Mouse (Mus musculus): ENCODE measurements around the gene Wdr31.

Gene Wdr31

DNA sequence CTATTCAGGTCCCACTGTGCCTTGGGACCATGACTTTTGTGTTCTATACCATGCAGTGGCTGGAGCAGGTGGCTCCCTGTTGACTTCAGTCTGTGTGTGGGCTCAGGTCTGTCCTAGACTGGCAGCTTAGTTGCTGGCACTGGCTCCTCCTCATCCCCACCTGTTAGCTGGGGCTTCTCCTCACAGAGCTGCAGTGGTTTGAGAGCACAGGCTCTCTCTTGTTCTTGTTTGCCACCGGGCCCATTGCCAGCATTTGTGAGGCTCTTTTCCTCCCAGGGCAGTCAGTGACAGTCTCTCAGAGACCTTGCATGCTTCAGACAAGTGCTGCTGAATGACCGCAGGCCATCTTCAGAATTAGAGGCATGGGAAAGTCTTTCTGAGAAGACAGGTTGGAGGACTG, 22.0 kb upstream of the Wdr31 start:
- no peaks in the 10 kb centered on the region for H3K9me3 ChIP-seq (ENCODE audit: low read length)
- H3K36me3 ChIP-seq (ENCODE audit: insufficient read depth, low read length), result peaks cover 28% of the 10 kb centered on the region
- H3K4me3 ChIP-seq (replicated peaks; ENCODE audit: low read length), result no peak overlapping the region
- H3K27me3 ChIP-seq (ENCODE audit: insufficient read depth, low read length), result no peaks in the 10 kb centered on the region
- no peaks in the 10 kb centered on the region for H3K4me1 ChIP-seq (replicated peaks; ENCODE audit: low read depth, low read length)
- no peak for TF ChIP-seq POU5F1 (IDR thresholded peaks at IDR 0.05; ENCODE audit: borderline replicate concordance, low read length)

DNA sequence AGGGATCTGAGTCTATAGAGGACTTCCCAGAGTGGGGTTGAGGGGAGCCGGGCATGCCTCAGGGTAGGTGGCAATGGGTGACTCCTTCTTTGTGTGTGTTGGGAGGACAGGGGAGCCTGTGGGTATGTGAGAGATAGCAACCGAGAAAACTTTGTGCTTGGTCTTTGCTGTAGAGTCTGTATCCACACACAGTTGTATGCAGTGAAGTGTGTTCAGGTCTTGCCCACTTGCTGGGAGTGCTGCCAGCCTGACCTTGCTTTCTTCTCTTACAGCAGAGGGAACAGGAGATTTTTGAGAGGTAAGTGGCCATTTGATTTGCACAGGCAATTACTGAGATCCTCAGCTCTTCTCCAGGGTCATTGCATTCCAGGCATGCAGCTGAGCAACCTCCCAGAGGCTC, 17.2 kb upstream of the Wdr31 start:
- TF ChIP-seq POU5F1 (IDR thresholded peaks at IDR 0.05; ENCODE audit: borderline replicate concordance, low read length) (no peak), NANOG (IDR thresholded peaks at IDR 0.05; ENCODE audit: borderline replicate concordance, low read length) (no peak)
- peaks cover 15% of the 10 kb centered on the region for H3K4me1 ChIP-seq (replicated peaks; ENCODE audit: low read depth, low read length)
- no peaks in the 10 kb centered on the region for H3K9me3 ChIP-seq (ENCODE audit: low read length)
- H3K4me3 ChIP-seq (replicated peaks; ENCODE audit: low read length), result no peak overlapping the region
- H3K36me3 ChIP-seq (ENCODE audit: insufficient read depth, low read length), result peaks cover 11% of the 10 kb centered on the region
- no peaks in the 10 kb centered on the region for H3K27me3 ChIP-seq (ENCODE audit: insufficient read depth, low read length)

- Histone ChIP-seq H3K36me3 (ENCODE audit: insufficient read depth, low read length) (peaks cover 11% of the 10 kb centered on the region), H3K4me1 (replicated peaks; ENCODE audit: low read depth, low read length) (peaks cover 15% of the 10 kb centered on the region), H3K9me3 (ENCODE audit: low read length) (no peaks in the 10 kb centered on the region), H3K4me3 (replicated peaks; ENCODE audit: low read length) (no peak overlapping the region), H3K27me3 (ENCODE audit: insufficient read depth, low read length) (peaks cover 5% of the 10 kb centered on the region)
- TF ChIP-seq POU5F1 (IDR thresholded peaks at IDR 0.05; ENCODE audit: borderline replicate concordance, low read length), result no peak
- no peak for TF ChIP-seq NANOG (IDR thresholded peaks at IDR 0.05; ENCODE audit: borderline replicate concordance, low read length)
- TF ChIP-seq CTCF (conservative IDR thresholded peaks at IDR 0.05; ENCODE audit: low read length), result no peak
These were observed 16.5 kb upstream of the Wdr31 start for GRCm38 (mm10) chr4:62487172-62487571.

DNA sequence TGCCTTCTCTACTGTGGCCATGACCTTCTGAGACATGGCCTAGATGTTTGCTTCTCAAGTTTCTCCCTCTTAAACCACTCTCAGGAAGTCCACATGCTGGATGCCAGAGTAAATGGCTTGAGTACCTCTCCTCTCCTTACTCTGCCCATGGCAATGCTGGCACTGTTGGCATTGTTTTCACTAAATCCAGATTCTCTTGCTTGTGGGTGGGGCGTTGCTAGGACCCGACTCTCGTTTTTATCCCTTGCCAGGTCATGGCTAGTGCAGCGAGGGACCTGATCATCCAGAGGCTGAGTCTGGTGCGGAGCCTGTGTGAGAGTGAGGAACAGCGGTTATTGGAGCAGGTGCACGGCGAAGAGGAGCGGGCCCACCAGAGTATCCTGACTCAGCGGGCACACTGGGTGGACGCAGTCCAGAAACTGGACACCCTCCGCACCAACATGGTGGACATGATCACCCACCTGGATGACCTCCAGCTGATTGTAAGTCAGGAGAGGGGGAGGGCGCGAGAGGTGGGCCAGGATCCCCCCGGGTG, 15.5 kb upstream of the Wdr31 start:
- Histone ChIP-seq H3K9me3 (ENCODE audit: low read length) (no peaks in the 10 kb centered on the region), H3K4me3 (replicated peaks; ENCODE audit: low read length) (no peak overlapping the region), H3K27me3 (ENCODE audit: insufficient read depth, low read length) (peaks cover 14% of the 10 kb centered on the region), H3K36me3 (ENCODE audit: insufficient read depth, low read length) (peaks cover 11% of the 10 kb centered on the region), H3K4me1 (replicated peaks; ENCODE audit: low read depth, low read length) (peaks cover 15% of the 10 kb centered on the region)
- TF ChIP-seq CTCF (conservative IDR thresholded peaks at IDR 0.05; ENCODE audit: low read length) (no peak), NANOG (IDR thresholded peaks at IDR 0.05; ENCODE audit: borderline replicate concordance, low read length) (no peak), POU5F1 (IDR thresholded peaks at IDR 0.05; ENCODE audit: borderline replicate concordance, low read length) (no peak)

- Histone ChIP-seq H3K4me3 (replicated peaks; ENCODE audit: low read length) (no peak overlapping the region), H3K27me3 (ENCODE audit: insufficient read depth, low read length) (peaks cover 20% of the 10 kb centered on the region)
These were observed 14.9 kb upstream of the Wdr31 start for GRCm38 (mm10) chr4:62485450-62486161.

GRCm38 (mm10) chr4:62484928-62485327, 14.2 kb upstream of the Wdr31 start:
- Histone ChIP-seq H3K4me1 (replicated peaks; ENCODE audit: low read depth, low read length) (peaks cover 20% of the 10 kb centered on the region), H3K4me3 (replicated peaks; ENCODE audit: low read length) (no peak overlapping the region), H3K36me3 (ENCODE audit: insufficient read depth, low read length) (peaks cover 11% of the 10 kb centered on the region), H3K27me3 (ENCODE audit: insufficient read depth, low read length) (peaks cover 27% of the 10 kb centered on the region), H3K9me3 (ENCODE audit: low read length) (no peaks in the 10 kb centered on the region)
- no peak for TF ChIP-seq NANOG (IDR thresholded peaks at IDR 0.05; ENCODE audit: borderline replicate concordance, low read length)
- TF ChIP-seq POU5F1 (IDR thresholded peaks at IDR 0.05; ENCODE audit: borderline replicate concordance, low read length), result no peak
- no peak for TF ChIP-seq CTCF (conservative IDR thresholded peaks at IDR 0.05; ENCODE audit: low read length)

More at GRCm38 (mm10) chr4:62485450-62486161, 14.9 kb upstream of the Wdr31 start:
- Histone ChIP-seq H3K4me1 (replicated peaks; ENCODE audit: low read depth, low read length) (peaks cover 19% of the 10 kb centered on the region), H3K36me3 (ENCODE audit: insufficient read depth, low read length) (peaks cover 11% of the 10 kb centered on the region), H3K9me3 (ENCODE audit: low read length) (no peaks in the 10 kb centered on the region)
- TF ChIP-seq CTCF (conservative IDR thresholded peaks at IDR 0.05; ENCODE audit: low read length) (no peak), POU5F1 (IDR thresholded peaks at IDR 0.05; ENCODE audit: borderline replicate concordance, low read length) (no peak), NANOG (IDR thresholded peaks at IDR 0.05; ENCODE audit: borderline replicate concordance, low read length) (no peak)

DNA sequence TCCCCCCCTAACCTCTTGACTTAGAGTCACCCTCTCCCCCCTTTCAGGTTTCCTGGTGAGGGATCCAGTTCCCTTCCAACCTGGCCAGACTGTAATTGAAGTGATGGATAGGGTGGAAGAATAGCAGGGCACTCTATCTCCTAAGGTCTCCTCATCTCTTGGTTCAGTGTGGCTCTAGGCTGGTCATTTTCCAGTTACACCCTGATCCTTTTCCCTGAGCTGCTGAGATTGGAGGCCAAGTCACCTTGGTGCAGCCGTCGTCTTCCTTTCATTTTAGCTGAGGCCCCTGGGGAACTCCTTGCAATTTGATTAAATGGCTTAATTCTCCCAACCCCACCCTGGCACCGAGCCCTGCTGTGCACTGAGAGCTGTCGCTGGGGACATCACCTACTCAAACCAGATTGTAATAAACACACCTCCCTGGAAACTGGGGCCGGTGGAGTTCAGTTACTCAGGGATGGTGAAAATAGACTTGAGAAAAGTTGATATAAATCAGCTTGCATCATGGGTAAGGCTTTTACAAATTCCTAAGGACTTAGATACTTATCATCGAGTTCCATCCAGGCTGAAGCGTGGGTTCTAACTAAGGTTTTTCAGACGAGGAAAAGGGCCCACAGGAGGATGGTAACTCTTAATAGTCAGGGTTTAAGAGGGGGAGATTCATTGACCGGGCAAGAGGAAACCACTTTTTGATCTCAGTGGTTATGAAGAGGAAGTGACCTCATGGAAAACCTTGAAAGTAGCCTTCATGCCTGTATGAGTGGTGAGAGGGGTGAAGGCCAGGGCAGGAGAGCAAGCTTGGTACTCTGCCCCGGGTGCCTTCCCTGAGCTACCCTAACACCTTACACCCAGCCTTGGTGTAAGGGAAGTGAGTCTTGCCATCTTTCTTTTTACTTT, 10.3 kb upstream of the Wdr31 start:
- peaks cover 15% of the 10 kb centered on the region for H3K4me1 ChIP-seq (replicated peaks; ENCODE audit: low read depth, low read length)
- peaks cover 40% of the 10 kb centered on the region for H3K27me3 ChIP-seq (ENCODE audit: insufficient read depth, low read length)
- TF ChIP-seq POU5F1 (IDR thresholded peaks at IDR 0.05; ENCODE audit: borderline replicate concordance, low read length), result no peak
- no peak for TF ChIP-seq CTCF (conservative IDR thresholded peaks at IDR 0.05; ENCODE audit: low read length)
- no peak for TF ChIP-seq NANOG (IDR thresholded peaks at IDR 0.05; ENCODE audit: borderline replicate concordance, low read length)
- no peaks in the 10 kb centered on the region; the same call in 1 of the 2 replicates for H3K36me3 ChIP-seq (ENCODE audit: insufficient read depth, low read length)
- H3K4me3 ChIP-seq (replicated peaks; ENCODE audit: low read length), result 0 out of 2 replicates have a peak overlapping the region, but pooled peaks have one; percentile 35
- H3K9me3 ChIP-seq (ENCODE audit: low read length), result no peaks in the 10 kb centered on the region

GRCm38 (mm10) chr4:62479937-62480708, 9.4 kb upstream of the Wdr31 start, which contains the start of gene Bspry:
Gene Bspry (plus strand): TSS chr4:62480053.
- Histone ChIP-seq H3K36me3 (ENCODE audit: insufficient read depth, low read length) (no peaks in the 10 kb centered on the region; the same call in 1 of the 2 replicates), H3K9me3 (ENCODE audit: low read length) (peaks cover 6% of the 10 kb centered on the region), H3K4me1 (replicated peaks; ENCODE audit: low read depth, low read length) (peaks cover 15% of the 10 kb centered on the region), H3K27me3 (ENCODE audit: insufficient read depth, low read length) (peaks cover 40% of the 10 kb centered on the region), H3K4me3 (replicated peaks; ENCODE audit: low read length) (peak within 1 kb of the TSS; percentile 88)
- TF ChIP-seq POU5F1 (IDR thresholded peaks at IDR 0.05; ENCODE audit: borderline replicate concordance, low read length), result no peak
- TF ChIP-seq NANOG (IDR thresholded peaks at IDR 0.05; ENCODE audit: borderline replicate concordance, low read length), result no peak
- no peak for TF ChIP-seq CTCF (conservative IDR thresholded peaks at IDR 0.05; ENCODE audit: low read length)
